Mouse (Mus musculus) adrenal gland (tissue): ENCODE measurements around the gene Retreg1.

ENCODE experiments used
- intact Hi-C: fragments of 180-260 bp; cut with DNase I; formaldehyde crosslinking; loops from one replicate; pipeline ENCODE4 v1.15.1; 2025

Gene Retreg1

GRCm38 (mm10) chr15:25877798-25878197 lies 34.8 kb downstream of the Retreg1 start:
- intact Hi-C loops, result loop anchor here (5.0 kb wide), 1 partner anchor 70 kb away; no protein-coding TSS in a partner anchor

DNA sequence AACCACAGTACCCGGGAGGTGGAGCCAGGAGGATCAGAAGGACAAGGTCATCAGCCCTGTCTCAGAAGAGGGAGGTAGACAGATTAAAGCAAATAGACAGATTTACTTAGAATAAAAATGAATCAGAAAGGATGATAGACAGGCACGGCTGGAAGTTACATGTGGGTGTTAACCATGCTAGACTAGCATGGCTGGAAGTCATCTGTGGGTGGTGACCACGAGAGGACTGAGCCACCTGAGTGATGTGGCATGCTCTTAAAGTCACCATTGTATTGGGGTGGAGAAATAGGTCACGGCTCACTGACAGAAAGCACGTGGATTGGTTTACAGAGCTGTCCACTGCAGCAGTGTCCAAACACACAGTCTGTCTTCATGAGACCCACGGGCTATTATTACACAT lies 36.2 kb downstream of the Retreg1 start:
- intact Hi-C loops, result loop anchor here (5.0 kb wide), 1 partner anchor 72 kb away; no protein-coding TSS in a partner anchor

- intact Hi-C loops, result no loop called here
Observed at GRCm38 (mm10) chr15:25880192-25880591, 37.2 kb downstream of the Retreg1 start.

DNA sequence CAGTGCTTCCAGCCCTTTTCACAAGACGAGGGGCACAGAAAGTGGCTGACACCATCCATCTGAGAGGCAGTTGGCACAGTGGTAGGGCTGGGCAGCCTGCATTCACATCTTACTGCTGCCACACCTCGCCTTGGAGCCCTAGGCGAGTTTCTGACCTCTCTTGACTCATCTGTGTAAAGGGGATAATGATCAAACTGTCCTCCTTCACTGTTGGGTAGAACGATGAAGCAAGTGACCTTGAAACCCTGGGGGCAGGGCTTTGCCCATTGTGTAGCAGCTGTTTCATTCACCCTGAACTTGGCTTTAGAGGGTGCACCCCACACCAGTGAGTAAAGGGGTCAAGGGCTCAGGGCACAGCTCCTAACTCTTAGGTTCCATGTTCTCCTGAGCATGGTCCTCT lies 39.0 kb downstream of the Retreg1 start:
- intact Hi-C loops, result no loop called here

DNA sequence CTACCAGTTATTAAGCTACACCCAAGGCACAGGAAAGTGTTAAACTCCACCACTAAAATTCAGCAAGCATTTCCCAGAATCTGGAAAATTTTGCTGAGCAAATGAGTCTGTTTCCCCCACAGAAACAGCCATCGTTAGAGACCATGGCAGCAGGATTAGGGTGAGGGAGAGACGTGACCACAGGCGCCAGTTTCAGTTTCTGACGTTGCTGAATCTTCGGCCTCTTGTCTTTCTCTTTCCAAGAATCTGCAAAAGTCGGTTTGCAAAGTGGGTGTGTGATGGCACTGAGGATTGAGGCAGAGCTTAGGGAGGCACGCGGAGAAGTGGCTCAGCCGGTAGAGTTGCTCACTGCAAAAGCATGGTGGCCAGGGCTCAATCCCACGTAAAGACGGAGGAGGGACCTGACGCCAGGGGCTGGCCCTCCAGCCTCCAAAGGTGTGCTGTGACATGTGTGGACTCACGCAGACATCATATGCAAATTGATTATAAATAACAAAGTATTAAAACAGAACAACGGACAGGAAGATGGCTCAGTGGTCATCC lies 41.5 kb downstream of the Retreg1 start:
- intact Hi-C loops, result no loop called here

GRCm38 (mm10) chr15:25886581-25887011 lies 43.6 kb downstream of the Retreg1 start:
- intact Hi-C loops, result no loop called here

GRCm38 (mm10) chr15:25889927-25890326 lies 46.9 kb downstream of the Retreg1 start:
- intact Hi-C loops, result no loop called here

GRCm38 (mm10) chr15:25891556-25891955 lies 48.6 kb downstream of the Retreg1 start:
- intact Hi-C loops, result no loop called here

DNA sequence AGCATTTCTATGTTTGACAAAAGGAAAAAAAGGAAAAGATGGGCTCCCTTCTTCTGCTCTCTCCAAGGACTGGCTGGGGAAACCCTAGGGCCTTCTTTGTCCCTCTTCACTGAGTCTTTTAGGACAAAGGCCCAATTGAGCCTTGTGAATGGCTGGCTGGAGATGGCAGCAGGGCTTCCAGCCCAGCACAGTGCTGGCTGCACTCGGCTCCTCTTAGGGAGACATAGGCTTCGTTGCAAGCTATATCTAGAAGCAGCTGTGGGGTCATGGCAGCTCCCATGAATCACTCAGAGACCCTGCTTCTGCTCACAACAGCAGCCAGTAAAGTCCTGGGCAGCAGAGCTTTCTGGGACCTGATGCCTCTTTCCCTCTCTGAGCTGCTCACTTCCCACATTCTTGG lies 50.3 kb downstream of the Retreg1 start:
- intact Hi-C loops, result no loop called here

DNA sequence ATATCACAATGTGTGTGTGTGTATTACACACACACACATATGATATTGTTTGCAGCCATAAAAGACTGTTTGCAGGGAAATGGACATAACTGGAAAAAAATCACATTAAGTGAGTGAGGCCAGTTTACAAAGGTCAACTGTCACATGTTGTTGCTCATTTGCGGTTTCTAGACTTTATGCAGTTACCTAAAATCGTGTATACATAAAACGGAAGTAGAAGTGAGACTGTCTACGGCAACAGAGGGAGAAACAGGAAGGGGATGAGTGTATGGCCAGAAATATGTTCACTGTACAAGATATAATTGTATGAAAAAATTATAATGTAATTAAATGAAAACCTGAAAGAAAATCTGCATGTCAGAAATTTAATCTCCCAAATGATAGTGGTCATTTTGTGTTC lies 53.8 kb downstream of the Retreg1 start:
- intact Hi-C loops, result no loop called here

DNA sequence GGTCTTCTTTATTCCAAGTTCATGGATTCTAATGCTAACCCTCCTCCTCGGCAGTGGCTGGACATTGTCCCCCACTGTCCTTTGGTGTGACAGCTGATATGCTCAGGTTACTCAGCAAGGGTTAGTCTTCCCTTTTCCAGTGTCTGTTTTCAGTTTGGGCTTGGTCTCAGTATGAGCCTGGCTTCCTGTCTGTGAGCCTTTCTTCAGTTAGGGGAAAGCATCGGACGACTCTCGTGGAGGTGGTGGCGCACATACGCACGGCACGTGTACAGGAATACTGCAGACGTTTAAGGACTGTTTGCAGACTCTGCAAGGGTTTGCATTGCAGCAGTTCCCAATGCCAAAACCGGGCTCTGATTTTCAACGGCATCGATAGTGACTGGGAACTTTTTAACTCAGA lies 54.6 kb downstream of the Retreg1 start:
- intact Hi-C loops, result no loop called here

DNA sequence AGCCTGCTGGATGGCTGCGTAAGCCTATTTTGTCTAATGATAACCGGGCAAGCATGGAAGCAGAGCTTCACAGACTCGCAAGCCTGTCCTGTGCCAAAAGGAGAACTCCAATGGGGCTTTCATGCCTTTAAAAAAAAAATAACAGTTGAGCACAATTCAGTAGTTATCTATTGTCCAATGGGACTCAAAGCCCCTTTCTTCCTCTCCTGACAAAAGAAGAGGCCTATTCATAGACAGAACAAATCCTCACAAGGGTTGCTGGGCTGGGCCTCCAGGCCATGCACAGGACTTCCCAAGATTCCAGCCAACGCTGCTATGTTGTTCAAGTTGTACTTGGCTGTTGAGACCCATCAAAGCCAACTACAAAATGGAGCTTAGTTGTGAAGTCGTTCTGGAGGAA lies 56.0 kb downstream of the Retreg1 start:
- intact Hi-C loops, result no loop called here

DNA sequence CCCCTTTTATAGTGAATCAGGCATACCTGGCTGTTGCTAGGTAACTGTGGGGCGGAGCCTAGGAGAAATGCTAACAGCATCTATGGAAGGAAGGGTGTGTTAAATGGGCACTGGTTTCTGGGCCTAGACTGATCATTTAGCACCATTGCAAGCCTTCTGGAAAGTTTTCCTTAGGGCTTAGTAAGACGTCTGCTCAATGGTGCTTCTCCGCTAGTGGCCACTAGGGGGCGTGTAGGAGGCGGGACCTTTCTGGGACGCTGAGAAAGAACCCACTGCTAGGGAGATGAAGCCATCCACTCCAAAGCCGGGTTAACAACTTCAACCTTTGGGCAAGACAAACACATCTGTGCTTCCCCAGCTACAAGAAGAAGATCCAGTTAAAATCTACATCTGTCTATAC lies 57.6 kb downstream of the Retreg1 start:
- intact Hi-C loops, result loop anchor here (5.0 kb wide), 2 partner anchors 42 to 57 kb away; no protein-coding TSS in a partner anchor

GRCm38 (mm10) chr15:25902931-25903615 lies 60.1 kb downstream of the Retreg1 start:
- intact Hi-C loops, result loop anchor here (5.0 kb wide), 2 partner anchors 39 to 54 kb away; no protein-coding TSS in a partner anchor

- intact Hi-C loops, result loop anchor here (5.0 kb wide), 2 partner anchors 38 to 53 kb away; no protein-coding TSS in a partner anchor
Observed at GRCm38 (mm10) chr15:25904435-25905021, 61.5 kb downstream of the Retreg1 start.

DNA sequence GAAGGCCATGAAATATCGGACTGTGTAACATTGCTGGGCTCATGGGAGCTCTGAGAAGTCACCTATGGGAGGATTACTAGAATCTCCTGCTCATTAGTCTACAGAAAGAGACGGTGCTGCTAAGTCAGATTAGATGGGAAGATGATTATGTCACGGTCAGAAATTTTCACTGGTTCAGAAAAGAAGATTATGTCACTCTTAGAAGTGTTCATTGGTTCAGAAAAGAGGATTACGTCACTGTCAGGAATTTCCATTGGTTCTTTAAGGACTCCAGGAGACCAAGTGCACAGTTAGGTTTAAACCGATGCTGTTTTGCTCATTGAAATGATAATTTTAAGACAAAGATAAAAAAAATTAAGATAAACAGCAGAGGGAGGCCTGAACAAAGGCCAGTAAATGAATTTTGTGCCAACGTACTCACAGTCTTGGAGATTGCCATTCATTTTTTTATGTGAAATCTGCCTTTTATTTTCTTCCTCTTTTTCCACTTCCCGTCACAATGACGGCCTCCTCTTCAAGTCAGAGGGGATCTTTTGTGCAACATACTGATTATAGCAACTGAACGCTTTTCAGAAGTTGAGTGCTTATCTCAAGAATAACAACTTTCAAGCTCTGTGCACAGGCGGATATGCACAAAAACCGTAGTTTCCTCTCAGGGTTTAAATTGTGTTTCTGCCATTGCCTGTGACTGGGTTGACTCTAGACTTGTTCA lies 67.0 kb downstream of the Retreg1 start:
- intact Hi-C loops, result no loop called here

DNA sequence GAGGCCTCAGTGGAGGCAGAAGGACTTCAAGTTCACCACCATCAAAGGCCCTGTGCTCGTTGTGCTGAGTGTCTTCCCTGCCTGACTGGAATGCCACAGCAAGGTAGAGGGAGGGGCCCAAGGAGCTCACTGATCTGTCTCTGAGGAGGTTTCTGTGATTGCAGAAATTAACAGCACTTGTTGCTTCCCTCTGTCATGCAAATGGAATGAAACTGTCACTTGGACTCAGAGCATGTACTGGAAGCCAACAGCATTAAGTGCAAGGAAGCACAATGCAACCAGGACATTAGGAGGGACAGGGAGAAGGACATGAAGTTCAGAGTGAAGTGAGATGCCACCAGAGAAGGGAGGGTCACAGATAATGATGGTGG lies 67.5 kb downstream of the Retreg1 start:
- intact Hi-C loops, result no loop called here

DNA sequence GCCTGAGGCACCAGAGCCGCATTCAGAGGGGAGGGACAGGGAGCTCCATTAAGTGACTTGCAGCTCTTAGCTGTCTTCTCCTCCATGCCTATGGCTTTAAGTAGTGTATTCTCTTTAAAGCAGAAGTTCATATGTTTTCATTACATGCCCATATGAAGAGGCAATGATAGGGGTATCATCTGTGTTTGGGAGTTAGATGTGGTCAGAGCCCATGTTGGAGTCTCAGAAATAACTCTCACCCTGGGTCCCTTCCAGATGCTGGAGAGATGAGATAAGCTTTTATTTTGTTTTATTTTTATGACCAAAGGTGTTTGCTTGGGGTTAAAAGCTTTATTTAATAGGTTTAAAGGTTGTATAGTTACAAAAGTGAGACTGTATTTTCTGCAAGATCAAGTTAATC lies 67.9 kb downstream of the Retreg1 start:
- intact Hi-C loops, result no loop called here

DNA sequence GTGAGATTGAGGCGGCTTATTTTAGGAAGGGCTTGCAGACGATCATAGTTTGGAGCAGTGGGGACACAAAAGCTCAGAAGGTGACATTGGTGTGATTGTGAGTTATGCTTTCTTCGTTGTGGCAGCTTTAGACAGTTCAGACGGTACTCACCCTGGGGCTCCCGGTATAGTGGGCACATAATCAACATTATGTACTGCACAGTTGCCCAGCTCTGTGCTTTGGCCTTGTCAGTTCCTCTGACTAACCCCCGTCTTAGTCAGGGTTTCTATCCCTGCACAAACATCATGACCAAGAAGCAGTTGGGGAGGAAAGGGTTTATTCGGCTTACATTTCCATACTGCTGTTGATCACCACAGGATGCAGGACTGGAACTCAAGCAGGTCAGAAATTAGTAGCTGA lies 69.9 kb downstream of the Retreg1 start:
- intact Hi-C loops, result no loop called here

GRCm38 (mm10) chr15:25913659-25914058 lies 70.7 kb downstream of the Retreg1 start:
- intact Hi-C loops, result no loop called here

DNA sequence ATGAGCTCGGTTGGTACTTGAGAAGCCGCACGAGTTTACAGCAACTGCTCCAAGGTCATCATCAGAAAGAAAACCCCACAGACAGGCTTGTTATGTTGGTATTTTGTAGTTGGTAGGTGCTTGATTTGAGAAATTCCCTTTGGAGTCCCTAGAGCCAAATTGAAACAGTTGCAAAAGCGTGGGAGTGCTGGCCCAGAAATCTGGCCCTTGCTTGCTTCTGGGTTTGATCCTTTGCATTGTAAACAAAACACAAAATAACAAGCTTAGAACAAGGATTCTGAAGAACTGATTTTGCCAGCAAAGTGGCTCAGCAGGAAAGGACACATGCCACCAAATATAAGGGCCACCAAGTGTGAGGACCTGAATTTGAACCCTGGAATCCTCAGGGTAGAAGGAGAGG lies 71.2 kb downstream of the Retreg1 start:
- intact Hi-C loops, result no loop called here

GRCm38 (mm10) chr15:25915013-25915412 lies 72.0 kb downstream of the Retreg1 start:
- intact Hi-C loops, result no loop called here
